7 mouse cellular contexts compared by ENCODE assay signal in genomic region chr5:88554086-88554886, GRCm38 (mm10). TPM values are rescaled to one million over a fixed set of nuclear protein-coding genes. Genes with fewer than 3 reads are reported as not detected.
DNase-seq lines count a peak whose midpoint lies in the region; ATAC-seq lines count a peak whose summit lies in the region.

TSS of gene Utp3 (plus strand) at chr5:88554462.

- H3K4me3 ChIP-seq in intestine, embryonic 15.5 days (replicated peaks) = peak within 1 kb of the TSS; percentile 79
- peak within 1 kb of the TSS; percentile 94 for H3K4me3 ChIP-seq in midbrain, embryonic 10.5 days

- H3K27ac ChIP-seq in intestine, embryonic 15.5 days = peak within 1 kb of the TSS; percentile 92
- peak within 1 kb of the TSS; percentile 93 for H3K27ac ChIP-seq in midbrain, embryonic 10.5 days (replicated peaks)

- DNase-seq in adrenal gland, adult 2 months = peak; percentile 95
- DNase-seq in embryo, embryonic 11.5 days (ENCODE audit: low read depth, low spot score) = peak; percentile 98
- DNase-seq in gastrocnemius, postnatal 36 days = peak; percentile 92 to 95
- DNase-seq in left cerebral cortex, postnatal 25 days (ENCODE audit: low spot score in 2 of 2) = peak; percentile 92 to 98
- peak; percentile 95 for DNase-seq in midbrain, embryonic 10.5 days (ENCODE audit: low spot score)
- DNase-seq in right cerebral cortex, postnatal 4 days = peak; percentile 94

- intact Hi-C loops in gastrocnemius, postnatal 36 days (cut with DNase I) = loop anchor here (10.0 kb wide), 1 partner anchor 211 kb away; the partner anchor contains the start of gene Dck
- intact Hi-C loops in left cerebral cortex, postnatal 25 days (cut with DNase I) = no loop called here

- peak within 1 kb of the TSS; percentile 81 for H3K9ac ChIP-seq in intestine, embryonic 15.5 days

- H3K27me3 ChIP-seq in intestine, embryonic 15.5 days (replicated peaks) = no peaks in the 10 kb centered on the region
- no peaks in the 10 kb centered on the region for H3K27me3 ChIP-seq in midbrain, embryonic 10.5 days (ENCODE audit: low read depth, poor library complexity, severe bottlenecking)

- peak; percentile 97 for ATAC-seq in intestine, embryonic 15.5 days

- under 1% methylated on average over 76 of the region's 76 CpGs for WGBS in intestine, embryonic 15.5 days
- under 1% methylated on average over 76 of the region's 76 CpGs for WGBS in midbrain, embryonic 10.5 days

- no peaks in the 10 kb centered on the region for H3K36me3 ChIP-seq in intestine, embryonic 15.5 days
- H3K36me3 ChIP-seq in midbrain, embryonic 10.5 days = peaks cover 26% of the 10 kb centered on the region

- H3K9me3 ChIP-seq in intestine, embryonic 15.5 days = no peaks in the 10 kb centered on the region
- H3K9me3 ChIP-seq in midbrain, embryonic 10.5 days (replicated peaks) = no peaks in the 10 kb centered on the region

- peak within 1 kb of the TSS; percentile 82 for H3K4me2 ChIP-seq in intestine, embryonic 15.5 days (replicated peaks)

- H3K4me1 ChIP-seq in intestine, embryonic 15.5 days (replicated peaks) = peaks cover 15% of the 10 kb centered on the region
- H3K4me1 ChIP-seq in midbrain, embryonic 10.5 days = peaks cover 25% of the 10 kb centered on the region

RNA-seq across cellular contexts. Expression of gene Utp3, which starts in this region (rescaled TPM):
- 10 to 100 TPM; 31.7 to 40.4 TPM for total RNA-seq in adrenal gland, adult 2 months (2021)
- 4.0 and 6.9 TPM in 2 replicates for polyA plus RNA-seq in adrenal gland, adult 2 months (2012; rRNA removed)
- 10 to 100 TPM; 20.5 to 23.6 TPM for total RNA-seq in gastrocnemius, postnatal 36 days (2021)
- 59.4 and 61.2 TPM in 2 replicates for polyA plus RNA-seq in intestine, embryonic 15.5 days (2015; fragmentation: Nextera tagmentation; extraction: Ambion mirVana)
- total RNA-seq in left cerebral cortex, postnatal 25 days (2021) = 10 to 100 TPM; 23.8 to 25.0 TPM
- polyA plus RNA-seq in midbrain, embryonic 10.5 days (2016; fragmentation: Nextera tagmentation; extraction: Ambion mirVana) = 72.4 and 78.3 TPM in 2 replicates

Comparison
In these comparisons a context has a peak if more than half of its experiments do, and no peak if none do; other contexts are left out.
1. Peak in every context shown above with its lines: DNase-seq, ATAC-seq, H3K4me3 ChIP-seq and H3K27ac ChIP-seq.